Mouse (Mus musculus) midbrain, embryonic 11.5 days (tissue): ENCODE data around the gene Tbc1d7. TPM values are rescaled to one million over a fixed set of nuclear protein-coding genes. Genes with fewer than 3 reads are reported as not detected.

ENCODE experiments used
- ATAC-seq: fragments of 200-750 bp; cut with Nextera tagmentation; 2 replicates; pipeline ENCODE4 v1.8.0; 2017; ENCODE audit warnings: moderate TSS enrichment, moderate library complexity; ENCODE audit not compliant: low FRiP score
- DNase-seq: peaks from one replicate; pipeline ENCODE4 v3.0.0; 2015; ENCODE audit warnings: low spot score; ENCODE audit errors: missing footprints
- H3K27ac ChIP-seq: fragments of 300-500 bp; sonication (generic); 2 replicates; pipeline ENCODE4 v1.5.1; 2014; ENCODE audit warnings: low read depth, low read length
- H3K27me3 ChIP-seq: fragments of 300-500 bp; sonication (generic); 2 replicates; pipeline ENCODE4 v1.6.1; 2014; ENCODE audit warnings: mild to moderate bottlenecking, low read length, moderate library complexity, mixed read lengths; ENCODE audit not compliant: control insufficient read depth, insufficient read depth
- H3K36me3 ChIP-seq: fragments of 300-500 bp; sonication (generic); 2 replicates; pipeline ENCODE4 v1.6.1; 2014; ENCODE audit warnings: mild to moderate bottlenecking, low read length, moderate library complexity, mixed read lengths; ENCODE audit not compliant: control insufficient read depth, insufficient read depth
- H3K4me1 ChIP-seq: fragments of 300-500 bp; sonication (generic); 2 replicates; pipeline ENCODE4 v1.6.1; 2014; ENCODE audit warnings: low read length; ENCODE audit not compliant: control insufficient read depth, insufficient read depth
- H3K4me2 ChIP-seq: fragments of 300-500 bp; sonication (generic); 2 replicates; pipeline ENCODE4 v1.6.1; 2014; ENCODE audit warnings: mild to moderate bottlenecking, moderate library complexity
- H3K4me3 ChIP-seq: fragments of 300-500 bp; sonication (generic); 2 replicates; pipeline ENCODE4 v1.5.1; 2014; ENCODE audit warnings: low read depth, low read length
- H3K9ac ChIP-seq: fragments of 300-500 bp; sonication (generic); 2 replicates; pipeline ENCODE4 v1.6.1; 2014; ENCODE audit warnings: low read length
- H3K9me3 ChIP-seq: fragments of 300-500 bp; sonication (generic); 2 replicates; pipeline ENCODE4 v1.6.1; 2016; ENCODE audit warnings: low read length; ENCODE audit not compliant: control insufficient read depth
- WGBS: fragments of 180-500 bp; shearing (Covaris S2); extraction: QIAGEN DNeasy Blood & Tissue Kit; methylation state at CpG from one replicate; pipeline ENCODE4 v1.1.7; 2014; 5-methylcytosine and 5-hydroxymethylcytosine counted together
- polyA plus RNA-seq: library from polyadenylated mRNA; unstranded; fragments of >200 nt; fragmentation: Nextera tagmentation; extraction: Ambion mirVana; gene quantifications from 2 replicates; pipeline ENCODE4 v1.2.1, GENCODE M21; 2014

Gene Tbc1d7
- polyA plus RNA-seq, 1 experiment from 2014 or later: 71.5 TPM

DNA sequence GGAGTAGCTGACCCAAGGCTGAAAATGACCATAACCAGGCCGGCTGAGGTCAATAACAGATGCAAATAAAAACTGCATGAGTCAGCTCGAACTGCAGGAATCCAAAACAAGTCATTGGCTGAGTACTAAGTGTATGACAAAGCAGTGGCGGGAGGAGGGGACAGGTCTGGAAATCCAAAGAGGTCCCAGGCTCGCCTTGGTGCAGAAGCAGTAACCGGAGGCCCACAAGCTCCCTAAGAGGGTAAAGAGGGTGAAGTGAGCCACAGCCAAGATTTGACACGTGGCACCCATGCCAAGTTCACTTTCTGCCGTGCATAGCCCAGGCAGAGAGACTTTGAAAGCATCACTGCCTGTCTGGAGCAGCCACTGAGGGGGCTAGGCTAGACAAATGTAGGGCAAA, 41.0 kb upstream of the Tbc1d7 start:
- ATAC-seq (no peak), DNase-seq (peak; percentile 68)
- Histone ChIP-seq H3K4me1 (peaks cover 8% of the 10 kb centered on the region; the same call in 1 of the 2 replicates), H3K36me3 (no peaks in the 10 kb centered on the region), H3K4me2 (no peak overlapping the region), H3K4me3 (no peak overlapping the region), H3K9ac (no peak overlapping the region), H3K9me3 (no peaks in the 10 kb centered on the region), H3K27me3 (no peaks in the 10 kb centered on the region; the same call in 1 of the 2 replicates), H3K27ac (no peak overlapping the region)
- 60% methylated on average over 7 of the region's 7 CpGs for WGBS

- Histone ChIP-seq H3K9me3 (no peaks in the 10 kb centered on the region), H3K27me3 (no peaks in the 10 kb centered on the region; the same call in 1 of the 2 replicates), H3K9ac (no peak overlapping the region), H3K36me3 (no peaks in the 10 kb centered on the region), H3K4me2 (no peak overlapping the region), H3K27ac (no peak overlapping the region), H3K4me3 (no peak overlapping the region), H3K4me1 (peaks cover 8% of the 10 kb centered on the region; the same call in 1 of the 2 replicates)
- DNase-seq: peak; percentile 53
- WGBS: 84% methylated on average over 5 of the region's 5 CpGs
- ATAC-seq: no peak
Measured at GRCm38 (mm10) chr13:43210956-43211355, 39.7 kb upstream of the Tbc1d7 start.

GRCm38 (mm10) chr13:43209560-43209959, 38.3 kb upstream of the Tbc1d7 start:
- Histone ChIP-seq H3K4me3 (no peak overlapping the region), H3K4me1 (no peaks in the 10 kb centered on the region), H3K9me3 (no peaks in the 10 kb centered on the region), H3K9ac (no peak overlapping the region), H3K27ac (no peak overlapping the region), H3K36me3 (no peaks in the 10 kb centered on the region), H3K27me3 (no peaks in the 10 kb centered on the region; the same call in 1 of the 2 replicates), H3K4me2 (no peak overlapping the region)
- WGBS: 79% methylated on average over 5 of the region's 5 CpGs
- no peak for ATAC-seq
- DNase-seq: no peak

DNA sequence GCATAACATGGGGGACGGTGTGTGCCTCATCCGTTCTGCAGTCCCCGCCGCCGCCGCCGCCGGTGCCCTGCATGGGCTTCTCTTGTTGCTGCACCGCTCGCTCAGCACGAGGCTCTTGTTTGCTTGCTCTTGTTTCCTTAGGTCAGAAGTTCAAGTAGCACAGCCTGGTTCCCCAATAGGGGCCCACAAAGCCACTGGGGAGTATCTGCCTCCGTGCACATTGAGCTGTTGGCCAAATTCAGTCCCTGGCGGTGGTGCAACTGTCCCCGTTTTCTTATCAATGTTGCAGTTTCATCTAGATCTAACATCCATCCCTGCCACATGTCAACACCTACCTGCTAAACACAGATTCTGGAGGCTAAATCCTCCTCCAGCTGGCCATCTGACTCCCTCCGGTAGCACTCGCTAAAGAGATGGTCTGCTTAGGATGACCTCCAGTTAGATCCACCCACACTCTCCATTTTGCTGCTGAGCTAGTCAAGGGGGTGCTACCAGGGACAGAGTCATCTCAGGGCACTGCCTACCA, 37.7 kb upstream of the Tbc1d7 start:
- Histone ChIP-seq H3K9me3 (no peaks in the 10 kb centered on the region), H3K4me2 (no peak overlapping the region), H3K27me3 (no peaks in the 10 kb centered on the region; the same call in 1 of the 2 replicates), H3K4me3 (no peak overlapping the region), H3K4me1 (no peaks in the 10 kb centered on the region), H3K27ac (no peak overlapping the region), H3K36me3 (no peaks in the 10 kb centered on the region), H3K9ac (no peak overlapping the region)
- DNase-seq (peak; percentile 87), ATAC-seq (no peak)
- WGBS: 41% methylated on average over 16 of the region's 16 CpGs

DNA sequence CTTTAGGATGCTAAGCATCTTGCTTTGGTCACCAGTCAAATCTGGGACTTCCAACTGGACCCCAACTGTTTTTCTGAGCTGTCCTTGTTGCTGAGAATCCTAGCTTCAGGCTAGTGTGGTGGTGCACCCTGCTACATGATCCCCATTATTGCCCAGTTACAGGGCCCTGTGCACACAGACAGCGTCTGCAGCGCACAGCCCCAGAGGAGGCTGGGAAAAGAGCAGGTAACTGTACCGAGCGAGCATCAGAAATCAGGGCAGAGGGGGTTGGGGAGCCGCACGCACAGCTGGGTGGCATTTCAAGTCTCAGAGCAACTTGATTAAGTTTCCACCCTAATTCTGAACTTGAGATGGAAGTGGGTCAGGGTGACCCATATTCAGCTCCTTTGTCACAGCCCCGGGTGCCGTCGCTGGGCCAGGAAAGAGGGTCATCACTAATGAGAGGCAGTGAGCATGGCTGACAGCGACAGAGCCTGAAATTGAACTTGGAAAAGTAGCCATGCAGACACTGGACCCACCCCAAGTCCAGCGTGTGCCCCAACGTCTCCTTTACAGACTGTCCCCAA, 34.9 kb upstream of the Tbc1d7 start:
- H3K27ac ChIP-seq: no peak overlapping the region
- DNase-seq (no peak), ATAC-seq (no peak)
- no peak overlapping the region for H3K9ac ChIP-seq
- no peak overlapping the region for H3K4me3 ChIP-seq
- no peaks in the 10 kb centered on the region for H3K9me3 ChIP-seq
- WGBS: 91% methylated on average over 12 of the region's 12 CpGs
- H3K36me3 ChIP-seq: no peaks in the 10 kb centered on the region
- H3K4me1 ChIP-seq: no peaks in the 10 kb centered on the region
- H3K4me2 ChIP-seq: no peak overlapping the region
- no peaks in the 10 kb centered on the region; the same call in 1 of the 2 replicates for H3K27me3 ChIP-seq

DNA sequence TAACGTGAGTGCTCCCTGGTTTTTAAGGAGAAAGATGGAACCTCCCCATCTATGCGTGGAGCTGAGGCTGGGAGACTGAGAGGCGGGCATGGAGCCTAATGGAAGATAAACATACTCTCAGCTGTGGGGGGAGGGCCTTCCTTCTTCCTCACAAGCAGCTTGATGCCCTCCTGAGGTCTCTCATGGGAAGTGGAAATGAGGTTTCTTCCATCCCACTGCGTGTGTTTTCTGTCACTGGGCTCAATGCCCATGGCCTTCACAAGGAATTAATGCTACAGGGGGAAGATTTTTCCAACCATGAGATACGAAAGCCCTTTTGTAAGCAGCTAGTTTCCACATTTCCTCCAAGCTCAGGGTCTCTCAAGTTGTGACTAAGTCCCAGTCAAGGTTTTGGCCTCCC, 32.3 kb upstream of the Tbc1d7 start:
- peak; percentile 67 for DNase-seq
- Histone ChIP-seq H3K27me3 (no peaks in the 10 kb centered on the region), H3K9ac (no peak overlapping the region), H3K36me3 (no peaks in the 10 kb centered on the region), H3K4me3 (no peak overlapping the region), H3K9me3 (no peaks in the 10 kb centered on the region), H3K27ac (no peak overlapping the region), H3K4me1 (no peaks in the 10 kb centered on the region), H3K4me2 (no peak overlapping the region)
- 80% methylated on average over 5 of the region's 5 CpGs for WGBS
- ATAC-seq: no peak

DNA sequence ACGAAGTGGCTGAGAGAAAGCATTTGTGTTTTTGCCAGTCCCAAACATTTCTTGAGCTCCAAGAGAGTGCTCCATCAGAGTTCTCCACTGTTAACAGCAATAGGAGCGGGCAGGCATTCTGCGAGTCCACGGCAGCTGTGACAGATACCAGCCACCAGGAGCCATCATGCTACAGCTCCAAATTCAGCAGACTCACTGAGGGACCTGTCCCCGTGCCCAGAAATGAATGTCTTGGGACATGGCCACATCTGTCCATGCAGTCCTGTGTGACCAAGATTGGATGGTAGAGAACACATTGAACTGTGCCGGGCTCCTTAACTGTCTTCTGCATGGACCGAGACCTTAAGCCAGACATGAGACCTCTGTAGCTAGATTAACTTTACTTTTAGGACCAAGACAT, 31.9 kb upstream of the Tbc1d7 start:
- DNase-seq (no peak), ATAC-seq (no peak)
- WGBS: 87% methylated on average over 7 of the region's 7 CpGs
- H3K36me3 ChIP-seq: no peaks in the 10 kb centered on the region
- no peaks in the 10 kb centered on the region for H3K27me3 ChIP-seq
- no peaks in the 10 kb centered on the region for H3K4me1 ChIP-seq
- H3K27ac ChIP-seq: no peak overlapping the region
- H3K9ac ChIP-seq: no peak overlapping the region
- H3K4me3 ChIP-seq: no peak overlapping the region
- no peaks in the 10 kb centered on the region for H3K9me3 ChIP-seq
- no peak overlapping the region for H3K4me2 ChIP-seq

GRCm38 (mm10) chr13:43202351-43202750, 31.1 kb upstream of the Tbc1d7 start:
- Histone ChIP-seq H3K4me3 (no peak overlapping the region), H3K27ac (no peak overlapping the region), H3K9ac (no peak overlapping the region), H3K4me1 (no peaks in the 10 kb centered on the region), H3K4me2 (no peak overlapping the region), H3K9me3 (no peaks in the 10 kb centered on the region), H3K27me3 (no peaks in the 10 kb centered on the region), H3K36me3 (no peaks in the 10 kb centered on the region)
- ATAC-seq: no peak
- DNase-seq: no peak
- WGBS: 90% methylated on average over 10 of the region's 10 CpGs

DNA sequence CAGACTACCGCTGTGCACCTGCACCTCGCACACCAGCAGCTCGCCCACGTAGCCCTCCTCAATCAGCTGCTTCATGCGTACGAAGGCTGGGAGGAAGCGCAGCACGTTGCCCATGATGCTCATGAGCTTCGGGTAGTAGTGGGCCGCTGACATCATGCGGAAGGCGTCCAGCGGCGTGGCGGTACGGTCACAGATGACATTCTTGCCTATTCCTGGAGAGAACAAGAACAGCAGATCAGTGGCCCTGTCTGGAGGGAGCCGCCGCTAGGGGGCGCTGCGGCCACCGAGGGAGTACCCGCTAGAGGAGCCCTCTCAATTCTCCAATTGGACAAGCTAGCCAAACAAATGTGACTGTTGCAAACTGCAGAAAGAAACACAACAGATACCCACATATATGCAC, 29.7 kb upstream of the Tbc1d7 start:
- H3K36me3 ChIP-seq: no peaks in the 10 kb centered on the region
- no peaks in the 10 kb centered on the region for H3K27me3 ChIP-seq
- H3K4me2 ChIP-seq: no peak overlapping the region
- no peak overlapping the region for H3K27ac ChIP-seq
- no peak overlapping the region for H3K4me3 ChIP-seq
- no peak; the same call in 1 of the 2 replicates for ATAC-seq
- DNase-seq: peak; percentile 93
- H3K9ac ChIP-seq: no peak overlapping the region
- H3K9me3 ChIP-seq: no peaks in the 10 kb centered on the region
- 43% methylated on average over 22 of the region's 22 CpGs for WGBS
- no peaks in the 10 kb centered on the region for H3K4me1 ChIP-seq
